Mouse (Mus musculus): ENCODE results near the gene Wdr81.

The Wdr81 gene

DNA sequence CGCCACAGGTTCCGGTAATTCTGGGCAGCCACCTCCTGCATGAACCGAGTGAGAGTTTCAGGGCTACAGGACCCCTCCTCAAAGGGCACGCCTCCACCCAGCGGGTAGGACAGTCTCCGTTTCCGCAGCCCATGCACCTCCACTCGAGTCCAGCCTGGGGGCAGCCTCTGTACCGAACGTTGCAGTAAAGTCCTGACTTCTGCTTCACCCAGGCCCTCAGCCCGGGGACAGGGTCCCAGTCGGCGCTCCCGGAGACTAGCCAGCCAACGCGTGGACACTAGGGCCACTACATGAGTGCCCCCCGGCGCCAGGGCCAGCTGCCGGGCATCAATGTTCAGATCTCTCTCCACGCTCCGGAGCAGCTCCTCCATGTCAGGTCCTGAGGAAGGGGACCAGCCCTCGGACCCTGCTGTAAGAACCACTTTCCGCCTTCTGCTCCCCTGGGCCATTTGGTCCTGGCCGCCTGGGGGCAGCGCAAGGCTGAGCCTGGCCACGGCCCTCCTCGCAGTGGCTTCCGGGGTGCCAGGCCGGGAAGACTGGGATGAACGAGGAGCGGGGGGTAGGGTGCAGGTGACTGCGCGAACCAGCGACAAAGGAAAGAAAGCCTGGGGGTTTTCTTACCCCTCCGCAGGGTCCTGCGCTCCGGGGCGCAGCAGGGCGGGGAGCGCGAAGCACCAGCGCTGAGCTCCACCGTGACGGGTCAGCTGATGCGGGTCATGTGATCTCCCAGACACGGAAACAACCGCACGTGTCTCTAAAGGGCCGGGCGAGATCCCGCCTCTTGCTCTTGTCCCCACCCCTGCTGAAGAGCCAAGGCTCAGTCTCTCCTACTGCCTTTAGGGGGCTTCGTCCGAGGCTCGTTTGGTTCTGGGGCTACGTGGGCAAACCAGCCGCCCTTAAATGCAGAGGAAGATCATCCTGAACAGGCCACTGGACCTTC, at the start of gene Wdr81:
Gene Wdr81, minus strand, starts transcription at position 727 of the 940 bp plus-strand sequence.
- DNase-seq (ENCODE audit: low read depth, low spot score): peak; percentile 86

DNA sequence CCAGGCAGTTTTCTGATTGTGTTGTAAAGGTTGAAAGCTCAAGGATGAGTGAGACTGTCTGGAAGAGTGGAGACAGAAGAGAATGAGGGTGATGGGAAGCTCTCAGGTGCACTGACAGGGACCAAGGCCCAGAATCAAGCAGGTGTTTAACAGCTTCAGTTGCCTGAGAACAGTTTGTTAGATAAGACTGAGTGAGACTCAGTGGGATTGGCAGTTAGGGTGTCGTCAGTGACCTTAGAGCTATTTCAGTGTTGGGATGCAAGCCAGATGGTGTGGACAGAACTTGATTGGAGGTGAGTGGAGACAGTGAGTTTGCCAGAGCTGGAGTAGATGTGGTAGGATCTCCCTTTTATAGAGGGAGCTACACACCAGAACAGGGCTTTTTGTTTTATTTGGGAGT, 43.6 kb upstream of the Wdr81 start:
- DNase-seq (ENCODE audit: low read depth, low spot score): no peak

DNA sequence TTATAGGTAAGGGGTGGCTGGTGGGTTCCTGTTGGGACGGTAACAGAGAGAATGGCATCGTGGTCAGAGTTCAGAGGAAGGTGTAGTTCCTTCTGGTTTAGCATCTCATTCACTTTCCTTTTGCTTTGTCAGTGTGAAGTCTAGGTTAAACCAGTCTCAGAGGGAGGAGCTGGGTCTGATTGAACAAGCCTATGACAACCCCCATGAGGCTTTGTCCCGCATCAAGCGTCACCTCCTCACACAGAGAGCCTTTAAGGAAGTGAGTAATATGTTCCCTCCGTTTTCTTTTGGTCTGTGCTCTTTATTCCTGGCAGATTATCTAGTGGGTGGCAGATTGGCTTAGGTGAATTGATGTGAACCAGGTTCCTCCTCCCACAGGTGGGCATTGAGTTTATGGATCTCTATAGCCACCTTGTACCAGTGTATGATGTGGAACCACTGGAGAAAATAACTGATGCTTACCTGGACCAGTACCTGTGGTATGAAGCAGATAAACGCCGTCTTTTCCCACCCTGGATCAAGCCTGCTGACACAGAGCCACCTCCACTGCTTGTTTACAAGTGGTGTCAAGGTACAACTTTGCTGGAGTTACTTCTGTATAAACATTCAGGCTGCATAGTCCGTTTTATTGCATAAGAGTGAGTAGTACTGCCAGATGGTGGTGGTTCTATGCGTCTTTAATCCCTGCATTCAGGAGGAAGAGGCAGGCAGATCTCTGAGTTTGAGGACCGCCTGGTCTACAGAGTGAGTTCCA, 40.0 kb upstream of the Wdr81 start:
- DNase-seq (ENCODE audit: low read depth, low spot score): no peak

DNA sequence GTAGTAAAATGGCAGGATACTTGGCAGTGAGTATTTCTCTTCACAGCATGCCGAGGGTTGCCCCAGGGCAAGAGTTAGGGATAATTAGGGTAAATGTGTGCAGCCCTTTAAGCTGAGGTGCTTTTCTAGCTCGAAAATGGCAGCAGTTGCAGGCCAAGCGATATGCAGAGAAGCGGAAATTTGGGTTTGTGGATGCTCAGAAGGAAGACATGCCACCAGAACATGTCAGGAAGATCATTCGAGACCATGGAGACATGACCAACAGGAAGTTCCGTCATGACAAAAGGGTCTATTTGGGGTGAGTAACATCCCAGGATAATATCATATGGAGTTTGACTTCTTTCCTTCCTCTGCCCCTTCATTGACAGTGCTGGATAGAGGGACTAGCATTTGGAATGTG, 33.0 kb upstream of the Wdr81 start:
- DNase-seq (ENCODE audit: low read depth, low spot score): no peak

DNA sequence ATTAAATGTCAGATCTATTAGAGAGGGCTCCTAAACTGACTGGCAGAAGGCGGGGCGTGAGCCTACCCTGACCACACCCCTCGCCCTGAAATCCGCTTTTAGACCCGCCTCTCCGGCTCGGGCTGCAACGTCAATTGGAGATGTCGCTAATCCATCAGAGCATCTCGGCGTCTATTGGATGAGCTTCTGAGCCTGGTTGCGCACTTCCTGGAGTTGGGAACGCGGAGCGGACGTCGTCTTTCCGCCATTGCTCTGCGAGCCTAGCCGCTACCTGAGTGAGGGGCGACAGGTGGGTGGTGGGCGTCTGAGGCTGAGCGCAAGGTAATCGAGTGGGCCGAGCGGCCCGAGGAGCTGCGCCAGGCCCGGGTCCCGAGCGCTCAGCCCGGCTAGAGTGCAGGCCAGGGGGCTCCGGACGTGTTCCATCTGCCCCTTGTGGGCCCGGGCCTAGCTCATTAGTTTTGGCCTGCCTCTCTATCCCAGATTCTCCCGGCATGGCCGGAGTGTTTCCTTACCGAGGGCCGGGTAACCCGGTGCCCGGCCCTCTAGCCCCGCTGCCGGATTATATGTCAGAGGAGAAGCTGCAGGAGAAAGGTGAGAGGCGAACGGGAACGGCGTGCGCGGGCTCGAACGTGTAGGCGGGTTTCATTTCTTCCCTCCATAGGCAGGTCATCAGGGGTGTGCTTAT, 32.2 kb upstream of the Wdr81 start, which contains the start of gene Prpf8:
Gene Prpf8, plus strand, starts transcription at position 216 of the 685 bp plus-strand sequence.
- peak; percentile 98 for DNase-seq (ENCODE audit: low read depth, low spot score)

DNA sequence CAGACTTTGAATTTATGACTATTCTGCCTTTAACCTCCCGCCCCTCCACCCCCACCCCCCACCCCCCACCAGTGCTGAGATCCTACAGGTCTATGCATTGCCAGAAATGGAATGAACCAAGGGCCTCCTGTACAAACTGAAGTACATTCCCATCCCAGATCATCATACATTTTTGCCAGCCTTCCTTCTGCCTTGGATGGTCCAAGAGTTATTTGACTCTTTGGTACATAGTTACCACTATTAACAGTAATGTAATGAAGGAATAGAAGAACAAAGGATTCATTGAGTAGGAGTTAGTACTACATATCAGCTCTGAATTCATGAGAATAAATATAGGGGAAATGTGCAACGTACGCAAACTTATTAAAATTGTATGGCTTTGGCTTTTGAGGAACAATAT, 31.7 kb upstream of the Wdr81 start:
- no peak for DNase-seq (ENCODE audit: low read depth, low spot score)

DNA sequence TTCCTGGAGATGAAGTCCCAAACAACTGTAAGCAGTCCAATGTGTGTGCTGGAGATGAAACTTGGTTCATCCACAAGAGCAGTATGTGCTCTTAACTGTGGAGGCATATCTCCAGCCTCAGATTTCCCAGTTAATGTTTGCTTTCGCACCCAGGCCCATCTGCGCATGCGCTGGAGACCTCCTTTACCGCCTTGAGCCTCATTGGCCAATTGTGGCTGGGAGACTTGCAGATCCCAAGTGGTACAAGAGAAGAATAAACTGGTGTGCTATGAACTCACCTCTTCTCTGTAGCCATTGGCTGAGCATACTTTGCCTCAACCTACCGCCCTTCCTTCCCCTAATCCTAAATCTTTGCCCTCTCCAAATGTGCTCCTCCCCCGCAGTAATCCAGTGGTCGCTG, 18.9 kb upstream of the Wdr81 start:
- no peak for DNase-seq (ENCODE audit: low read depth, low spot score)

DNA sequence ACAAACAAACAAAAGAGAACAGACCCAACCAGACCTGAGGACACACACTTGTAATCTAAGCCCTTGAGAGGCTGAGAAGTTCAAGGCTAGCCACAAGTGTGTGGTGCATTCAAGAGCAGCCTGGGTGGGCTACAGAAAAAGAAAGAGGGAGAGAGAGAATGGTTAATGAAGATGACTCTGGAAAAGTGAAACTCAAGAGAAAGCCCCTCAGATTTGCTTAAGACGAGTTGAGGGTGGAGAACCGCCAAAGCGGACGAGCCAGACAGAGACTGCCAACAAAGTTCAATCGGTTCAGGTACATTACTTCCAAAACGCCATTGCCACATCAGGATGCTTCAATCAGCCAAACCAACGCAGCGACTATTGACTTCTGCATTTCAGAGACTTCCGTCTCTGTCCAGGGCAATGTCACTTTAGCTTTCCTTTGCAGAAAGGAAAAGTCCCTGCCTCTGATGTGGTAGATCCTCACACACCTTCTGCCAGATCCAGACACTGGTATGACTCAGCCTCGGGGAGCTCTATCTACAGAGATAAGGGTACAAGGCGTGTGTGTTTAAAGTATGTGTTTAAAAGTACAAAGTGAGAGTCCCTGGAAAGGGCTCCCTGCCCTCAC, 18.1 kb upstream of the Wdr81 start:
- no peak for DNase-seq (ENCODE audit: low read depth, low spot score)

DNA sequence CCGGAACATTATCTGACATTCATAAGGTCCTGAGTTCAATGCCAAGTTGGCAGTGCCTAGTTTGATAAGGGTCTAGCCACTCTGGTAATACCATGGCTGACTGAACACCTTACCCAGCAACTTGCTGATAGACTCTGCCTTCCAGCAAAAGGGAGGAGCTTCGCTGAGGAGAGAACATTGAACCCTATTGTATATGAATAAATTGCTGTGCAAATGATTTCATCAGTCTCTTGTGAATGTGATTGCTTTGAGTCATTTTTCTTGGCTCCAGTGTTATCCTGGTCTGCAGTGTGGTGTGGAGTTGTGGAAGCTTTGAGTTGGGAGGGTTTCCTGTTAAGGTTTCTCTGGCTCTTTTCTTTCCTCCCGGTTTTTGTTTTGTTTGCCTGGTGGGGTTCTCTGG, 16.2 kb upstream of the Wdr81 start:
- DNase-seq (ENCODE audit: low read depth, low spot score): no peak

DNA sequence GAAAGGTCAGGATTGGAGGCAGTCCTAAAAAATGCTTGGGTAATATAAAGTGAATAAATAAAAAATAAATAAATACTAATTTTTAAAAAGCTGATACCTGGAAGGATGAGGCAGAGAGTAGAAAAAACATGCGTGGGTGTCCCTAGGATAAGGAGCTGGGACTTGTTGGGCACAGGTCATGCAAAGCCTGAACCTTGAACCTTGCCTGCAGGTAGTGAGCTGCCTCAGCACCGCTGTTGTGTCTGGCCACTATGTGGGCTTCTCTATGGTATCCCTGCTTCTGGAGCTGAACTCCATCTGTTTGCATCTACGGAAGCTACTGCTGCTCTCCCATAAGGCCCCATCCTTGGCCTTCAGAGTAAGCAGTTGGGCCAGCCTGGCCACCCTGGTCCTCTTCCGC, 14.7 kb upstream of the Wdr81 start:
- no peak for DNase-seq (ENCODE audit: low read depth, low spot score)

DNA sequence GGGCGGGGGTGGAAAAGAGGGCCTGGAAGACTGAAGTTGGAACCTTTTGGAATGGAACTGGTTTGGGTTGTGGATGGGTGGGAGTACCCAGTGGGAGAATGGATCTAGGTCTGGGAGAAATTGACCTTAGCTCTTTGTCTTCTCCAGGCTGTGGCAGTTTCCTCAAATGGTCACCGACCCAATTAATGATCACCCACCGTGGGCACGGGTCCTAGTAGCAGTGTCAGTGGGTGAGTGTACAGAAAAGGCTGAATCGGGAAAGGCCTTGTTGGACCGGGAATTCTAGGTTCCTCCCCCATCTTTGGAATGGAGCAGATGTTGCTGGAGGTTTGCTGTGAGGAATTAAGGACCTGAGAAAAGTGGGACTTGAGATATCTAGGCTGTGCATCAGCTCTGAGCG, 13.9 kb upstream of the Wdr81 start:
- DNase-seq (ENCODE audit: low read depth, low spot score): no peak

DNA sequence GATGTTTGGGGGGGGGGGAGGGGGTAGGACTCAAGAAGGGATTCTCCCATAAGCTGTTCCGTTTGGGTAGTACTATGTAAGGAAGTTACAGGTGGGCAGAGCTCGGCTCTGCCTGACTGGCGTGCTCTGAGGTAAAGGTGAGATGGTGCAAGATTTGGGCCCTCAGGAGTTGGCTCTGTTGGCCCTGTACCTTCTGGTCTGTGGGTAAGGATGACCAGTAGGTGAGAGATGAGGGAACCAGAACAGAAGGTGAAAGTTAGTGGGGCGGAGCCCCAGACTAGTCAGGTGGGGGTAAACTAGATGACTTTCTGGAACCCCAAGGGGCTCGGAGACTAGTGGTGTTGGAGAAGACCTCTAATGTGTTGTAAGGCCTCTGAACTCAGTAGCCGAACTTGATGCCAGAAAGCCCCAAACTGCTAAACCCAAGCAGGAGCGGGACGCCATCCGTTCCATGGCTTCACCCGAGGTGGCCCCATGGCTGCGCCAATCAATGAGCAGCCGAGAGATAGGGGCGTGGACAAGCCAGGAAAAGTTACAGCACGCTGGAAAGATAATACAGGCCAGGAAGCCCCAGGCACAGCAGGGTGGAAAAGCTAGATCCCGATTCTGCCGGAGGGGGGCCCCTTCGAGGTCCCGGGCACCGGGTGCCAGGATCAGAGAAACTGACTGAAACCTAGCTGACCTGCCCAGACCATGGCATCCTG, 13.1 kb upstream of the Wdr81 start:
- DNase-seq (ENCODE audit: low read depth, low spot score): no peak

DNA sequence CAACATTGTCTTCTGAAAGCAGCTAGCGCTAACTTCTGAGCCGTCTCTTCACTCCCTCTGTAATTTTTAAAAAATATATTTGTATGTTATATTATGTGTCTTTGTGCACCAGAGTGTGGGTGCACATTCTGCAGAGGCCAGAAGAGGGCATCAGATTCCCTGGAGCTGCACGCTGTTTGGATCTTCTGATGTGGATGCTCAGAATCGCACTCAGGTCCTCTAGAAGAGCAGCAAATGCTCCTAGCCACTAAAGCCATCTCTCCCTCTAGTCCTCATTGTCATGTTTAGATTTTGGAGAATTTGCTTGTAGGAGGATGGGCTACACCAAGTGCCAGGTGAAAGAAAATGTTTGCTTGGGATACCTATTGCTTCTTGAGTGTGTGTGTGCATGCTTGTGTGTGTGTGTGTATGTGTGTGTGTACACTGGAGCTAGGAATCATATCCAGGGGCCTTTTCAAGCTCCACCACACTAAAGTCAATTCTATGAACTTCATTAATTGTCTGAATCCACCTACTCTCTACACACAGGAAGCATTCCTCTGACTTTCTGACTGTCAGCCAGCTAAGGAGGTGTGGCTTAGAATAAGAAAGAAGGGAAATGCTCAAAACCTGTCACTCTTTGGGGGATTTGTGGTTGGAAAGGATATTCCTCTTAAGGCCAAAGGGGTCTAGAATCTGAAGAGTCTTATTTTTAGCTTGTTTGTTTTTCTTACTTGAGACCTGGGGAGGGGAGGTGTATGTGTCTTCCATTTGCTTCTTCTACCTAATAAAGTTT, 12.4 kb upstream of the Wdr81 start:
- no peak for DNase-seq (ENCODE audit: low read depth, low spot score)

DNA sequence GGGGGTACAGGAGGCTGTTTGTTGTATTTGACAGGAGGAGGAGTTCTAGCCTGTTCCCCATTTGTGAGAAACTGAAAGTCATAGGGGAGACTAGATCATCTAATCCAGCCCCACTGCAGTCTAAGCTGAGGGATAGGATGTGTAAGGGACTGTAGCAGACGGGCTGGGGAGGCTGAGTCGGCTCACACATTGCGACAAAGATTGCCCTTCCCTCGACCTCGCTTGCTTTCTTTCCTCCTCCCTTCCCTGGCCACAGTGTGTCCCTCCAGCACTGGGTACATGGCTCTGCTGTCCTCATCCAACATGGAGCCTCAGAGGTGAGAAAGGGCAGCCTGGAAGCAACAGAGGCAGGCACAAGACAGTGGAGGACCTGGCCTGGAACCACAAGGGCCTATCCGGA, 10.5 kb upstream of the Wdr81 start:
- DNase-seq (ENCODE audit: low read depth, low spot score): no peak

DNA sequence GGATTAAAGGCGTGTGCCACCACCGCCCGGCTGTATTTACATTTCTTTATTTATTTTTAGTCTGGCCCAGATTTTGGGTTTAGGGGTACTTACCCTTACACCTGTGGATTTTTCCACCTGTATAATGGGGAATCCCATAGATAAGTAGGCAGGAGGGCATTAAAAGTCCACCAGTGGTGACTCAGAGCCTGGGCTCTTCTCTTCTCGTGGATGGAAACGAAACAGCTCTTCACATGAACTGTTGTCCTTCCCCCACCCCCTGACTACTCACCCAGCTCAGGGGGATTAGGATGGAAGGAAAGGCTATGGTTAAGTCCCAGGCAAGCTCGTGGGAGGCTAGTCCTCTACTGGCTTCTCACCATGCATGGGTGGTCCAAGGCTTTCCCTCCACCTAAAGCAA, 9.9 kb upstream of the Wdr81 start:
- no peak for DNase-seq (ENCODE audit: low read depth, low spot score)

DNA sequence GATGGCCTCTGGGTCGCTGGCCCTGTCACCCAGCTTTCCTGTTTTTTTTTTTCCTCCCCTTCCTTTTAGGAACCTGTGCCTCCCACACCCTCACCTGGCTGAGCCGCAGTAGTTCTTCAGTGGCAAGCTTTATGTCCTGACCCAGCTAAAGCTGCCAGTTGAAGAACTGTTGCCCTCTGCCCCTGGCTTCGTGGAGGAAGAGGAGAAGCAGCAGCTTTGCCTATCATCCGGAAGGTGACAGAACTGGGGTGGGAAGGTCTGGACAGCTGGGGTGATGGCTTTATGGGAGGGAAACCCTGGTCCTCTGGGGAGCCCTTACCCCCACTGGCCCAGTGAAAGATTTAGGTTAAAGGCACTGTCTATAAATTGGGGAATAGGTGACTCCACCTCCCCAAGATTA, 9.1 kb upstream of the Wdr81 start:
- no peak for DNase-seq (ENCODE audit: low read depth, low spot score)

DNA sequence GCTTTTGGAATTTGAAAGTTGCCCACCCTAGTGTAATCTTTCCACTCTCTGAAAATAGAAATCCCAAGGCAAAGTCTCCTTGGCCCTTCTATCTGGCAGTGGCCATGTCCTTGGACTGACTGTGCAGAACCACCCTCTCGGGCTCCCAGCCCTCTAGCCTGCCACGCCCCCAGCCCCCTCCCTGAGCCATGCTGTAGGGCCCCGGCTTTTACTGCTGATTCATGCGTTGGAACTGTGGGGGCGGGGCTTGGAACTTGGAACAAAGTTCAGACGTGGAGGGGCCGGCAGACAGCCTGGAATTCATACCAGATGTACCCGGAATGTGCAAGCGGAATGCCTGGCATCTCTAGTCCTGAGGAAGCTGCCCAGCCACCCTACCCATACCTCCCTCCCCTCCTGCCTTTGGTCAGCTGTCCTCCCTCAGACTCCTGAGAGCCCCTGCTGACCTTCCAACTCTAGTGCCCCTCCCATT, 8.4 kb upstream of the Wdr81 start:
- DNase-seq (ENCODE audit: low read depth, low spot score): peak; percentile 80

DNA sequence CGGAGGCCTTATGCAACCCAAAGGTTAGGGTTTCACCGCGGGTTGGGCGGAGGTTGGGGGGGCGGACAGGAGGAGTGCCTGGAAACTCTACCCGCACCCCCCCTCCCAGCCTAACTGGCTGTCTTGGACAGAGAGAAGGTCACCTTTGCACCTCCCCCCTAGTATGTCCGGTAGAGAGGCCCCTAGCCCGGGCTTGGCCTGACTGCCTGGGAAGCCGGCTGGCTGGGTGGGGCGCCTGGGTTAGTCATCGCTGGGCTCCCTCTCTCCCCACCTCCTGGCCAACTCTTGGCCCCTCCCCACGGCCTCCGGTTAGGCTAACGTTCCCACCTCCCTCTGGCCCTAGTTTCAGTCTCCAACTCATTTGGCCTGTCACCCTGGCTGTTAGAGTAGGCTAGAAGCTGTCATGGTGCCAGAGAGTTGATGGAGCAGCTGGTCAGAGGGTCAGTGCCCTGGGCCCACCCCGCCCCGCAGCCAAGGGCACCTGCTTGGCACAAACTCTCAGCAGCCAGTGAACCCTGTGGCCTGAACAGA, 7.8 kb upstream of the Wdr81 start:
- no peak for DNase-seq (ENCODE audit: low read depth, low spot score)

DNA sequence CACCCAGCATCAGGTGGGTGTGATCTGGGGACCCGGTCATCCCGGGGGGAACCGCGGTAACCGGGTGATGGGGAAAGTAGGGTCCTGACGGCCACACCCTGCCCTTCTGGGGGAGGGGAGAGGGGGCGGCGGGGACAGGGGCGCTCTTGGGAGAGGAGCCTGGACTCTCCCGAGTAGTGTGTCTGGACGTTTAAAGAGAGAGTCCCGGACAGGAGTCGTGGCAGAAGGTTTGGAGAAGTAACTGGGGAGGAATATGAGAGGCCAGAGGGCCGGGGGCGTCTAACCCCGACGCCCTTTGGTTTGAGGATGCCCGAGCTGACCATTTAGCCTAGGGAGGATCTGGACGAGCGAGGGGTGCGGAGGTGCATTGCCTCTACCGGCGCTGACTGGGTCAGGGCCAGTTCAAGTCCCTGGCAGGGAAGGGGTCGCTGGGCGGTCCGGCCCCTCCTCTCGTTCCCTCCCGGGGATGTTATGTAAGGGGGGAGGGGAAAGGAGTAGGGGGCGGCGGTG, 7.3 kb upstream of the Wdr81 start:
- DNase-seq (ENCODE audit: low read depth, low spot score): no peak
